Mouse (Mus musculus) ES-E14 (cell line): ENCODE results near the gene Nipa2. TPM values are rescaled to one million over a fixed set of nuclear protein-coding genes. Genes with fewer than 3 reads are reported as not detected.

Experiments used
- DNase-seq: peaks from one replicate; pipeline ENCODE4 v3.0.0-alpha.2; 2013; ENCODE audit warnings: low read depth, low spot score
- H3K27ac ChIP-seq: 2 replicates; pipeline ENCODE4 v1.5.1; 2012; ENCODE audit warnings: low read depth, mild to moderate bottlenecking, low read length, moderate library complexity, mixed read lengths; ENCODE audit not compliant: poor library complexity, insufficient read depth, severe bottlenecking
- H3K36me3 ChIP-seq: 2 replicates; pipeline ENCODE4 v1.6.1; 2012; ENCODE audit warnings: mild to moderate bottlenecking, low read length, moderate library complexity, mixed read lengths; ENCODE audit not compliant: control insufficient read depth, poor library complexity, insufficient read depth, severe bottlenecking
- H3K4me1 ChIP-seq, 2 experiments: fragments of 150-350 bp in 1 of 2; sonication (generic) in 1 of 2; 2 replicates each; pipeline ENCODE4 v1.6.1; 2012; ENCODE audit warnings: low read length in 2 of 2, mild to moderate bottlenecking in 1 of 2, mixed read lengths in 1 of 2; ENCODE audit not compliant: control insufficient read depth in 2 of 2, insufficient read depth in 2 of 2, poor library complexity in 1 of 2
- H3K4me3 ChIP-seq, 2 experiments: fragments of 150-350 bp in 1 of 2; sonication (generic) in 1 of 2; 2 replicates each; pipeline ENCODE4 v1.5.1; 2012; ENCODE audit warnings: low read length in 2 of 2, low read depth in 1 of 2, mild to moderate bottlenecking in 1 of 2, mixed read lengths in 1 of 2; ENCODE audit not compliant: insufficient read depth in 1 of 2, poor library complexity in 1 of 2, severe bottlenecking in 1 of 2
- H3K9ac ChIP-seq: 2 replicates; pipeline ENCODE4 v1.6.1; 2012; ENCODE audit warnings: low read depth, mild to moderate bottlenecking, low read length, mixed read lengths; ENCODE audit not compliant: poor library complexity, insufficient read depth, severe bottlenecking
- H3K9me3 ChIP-seq: fragments of 150-350 bp; sonication (generic); 2 replicates; pipeline ENCODE4 v1.6.1; 2012; ENCODE audit warnings: low read depth, mild to moderate bottlenecking, low read length; ENCODE audit not compliant: control insufficient read depth, insufficient read depth
- CHD2 ChIP-seq: IDR thresholded peaks from 2 replicates; pipeline ENCODE4 v1.6.1; 2014; ENCODE audit warnings: mild to moderate bottlenecking, low read depth, low read length, inconsistent platforms
- HCFC1 ChIP-seq: IDR thresholded peaks from 2 replicates; pipeline ENCODE4 v1.6.1; 2012; ENCODE audit warnings: low read length, inconsistent platforms, borderline replicate concordance; ENCODE audit not compliant: insufficient read depth
- MAFK ChIP-seq: IDR thresholded peaks from 2 replicates; pipeline ENCODE4 v1.6.1; 2014; ENCODE audit warnings: mild to moderate bottlenecking, low read depth, low read length, inconsistent platforms; ENCODE audit not compliant: insufficient read depth
- ZC3H11A ChIP-seq: IDR thresholded peaks from 2 replicates; pipeline ENCODE4 v1.6.1; 2012; ENCODE audit warnings: low read depth, mild to moderate bottlenecking, inconsistent platforms, low read length, borderline replicate concordance
- ZNF384 ChIP-seq: IDR thresholded peaks from 2 replicates; pipeline ENCODE4 v1.6.1; 2012; ENCODE audit warnings: low read depth, low read length, inconsistent platforms
- in situ Hi-C, 2 experiments: fragments of 600-800 bp; cut with MboI; formaldehyde crosslinking; loops; one replicate each; pipeline ENCODE4 v1.15.1; 2025; ENCODE audit warnings: low sequenced_read_pairs in 2 of 2, inconsistent platforms in 1 of 2; ENCODE audit not compliant: unreplicated experiment in 2 of 2
- total RNA-seq: library from RNA; depleted of rRNA; stranded (reverse); fragments of 300-350 nt; gene quantifications from 2 replicates; pipeline ENCODE4 v1.2.3, GENCODE M21; 2012; rRNA removed

Gene Nipa2
- total RNA-seq, 1 experiment, result 69.2 TPM

DNA sequence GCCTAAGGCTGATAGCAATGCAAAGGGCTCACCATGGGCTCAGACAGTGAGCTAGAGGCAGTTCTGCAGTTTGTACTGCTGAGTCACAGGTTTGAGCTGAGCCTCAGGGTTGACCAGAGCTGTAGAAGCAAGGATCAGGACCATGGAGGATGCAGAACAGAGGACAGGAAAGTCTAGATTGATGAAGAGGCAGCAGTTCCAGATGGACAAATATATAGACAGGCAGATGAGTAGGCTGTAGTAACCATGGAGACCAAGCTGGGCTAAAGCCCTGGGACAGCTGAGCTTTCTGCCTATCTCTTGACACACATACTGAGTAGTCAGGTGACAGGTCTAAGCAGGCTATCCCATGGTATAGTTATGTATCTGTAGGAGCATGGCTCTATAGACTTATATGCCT lies 71.5 kb downstream of the Nipa2 start:
- no peak for TF ChIP-seq MAFK
- TF ChIP-seq ZNF384, result no peak
- no peak for TF ChIP-seq CHD2
- Histone ChIP-seq H3K27ac (no peak overlapping the region), H3K9me3 (no peaks in the 10 kb centered on the region), H3K4me1 (no peaks in the 10 kb centered on the region; a peak in 1 of 4 replicates), H3K9ac (no peak overlapping the region), H3K36me3 (peaks cover 16% of the 10 kb centered on the region; the same call in 1 of the 2 replicates), H3K4me3 (no peak overlapping the region)
- no peak for DNase-seq
- in situ Hi-C loops, result no loop called here

DNA sequence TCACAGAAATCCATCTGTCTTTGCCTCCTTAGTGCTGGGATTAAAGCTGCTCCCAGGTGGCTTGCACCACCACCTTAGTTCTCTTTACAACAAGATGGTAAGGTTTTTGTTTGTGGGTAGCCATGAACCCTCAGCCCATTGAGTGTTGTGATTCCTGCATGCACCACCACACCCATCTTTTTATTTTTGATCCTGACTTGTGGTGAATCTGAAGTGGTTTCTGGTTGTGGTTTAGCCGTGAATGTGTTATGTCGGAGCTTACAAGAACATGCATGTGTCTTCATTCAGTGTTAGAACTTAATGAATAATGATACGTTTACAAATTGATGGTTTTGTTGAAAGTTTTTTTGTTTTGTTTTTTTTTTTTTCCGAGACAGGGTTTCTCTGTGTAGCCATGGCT lies 72.3 kb downstream of the Nipa2 start:
- no peak for DNase-seq
- TF ChIP-seq ZC3H11A, result no peak
- Histone ChIP-seq H3K4me1 (no peaks in the 10 kb centered on the region; a peak in 1 of 4 replicates), H3K9ac (no peak overlapping the region), H3K9me3 (no peaks in the 10 kb centered on the region), H3K36me3 (peaks cover 16% of the 10 kb centered on the region; the same call in 1 of the 2 replicates), H3K4me3 (no peak overlapping the region), H3K27ac (no peak overlapping the region)
- in situ Hi-C loops, result no loop called here

DNA sequence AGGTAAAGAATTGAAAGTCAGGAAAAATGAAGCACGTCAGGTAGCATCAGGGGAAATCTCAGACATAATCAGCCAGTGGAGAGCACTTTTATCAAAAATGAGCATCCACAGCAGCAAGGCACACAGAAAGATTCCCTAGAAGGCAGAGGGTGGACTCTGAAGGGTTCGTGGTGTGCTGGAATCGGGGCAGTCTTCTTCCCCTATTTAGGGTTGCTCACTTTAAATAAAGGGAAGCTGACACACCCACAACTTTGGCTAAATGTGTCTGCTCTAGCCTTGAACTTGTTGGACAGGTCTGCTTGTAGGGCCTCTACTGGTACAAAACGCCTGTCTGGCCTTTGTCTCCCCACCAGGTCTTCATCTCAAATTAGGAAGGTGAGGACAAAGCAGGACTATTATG lies 73.7 kb downstream of the Nipa2 start:
- H3K36me3 ChIP-seq, result peaks cover 14% of the 10 kb centered on the region; the same call in 1 of the 2 replicates
- no peak overlapping the region for H3K27ac ChIP-seq
- H3K4me1 ChIP-seq, result no peaks in the 10 kb centered on the region; a peak in 1 of 4 replicates
- H3K9ac ChIP-seq, result no peak overlapping the region
- no peak for DNase-seq
- H3K4me3 ChIP-seq, result no peak overlapping the region
- TF ChIP-seq ZNF384 (no peak), MAFK (no peak), ZC3H11A (no peak), HCFC1 (no peak), CHD2 (no peak)
- H3K9me3 ChIP-seq, result no peaks in the 10 kb centered on the region
- in situ Hi-C loops, result no loop called here

Other genes starting within 250 kb of the Nipa2 start
- not detected in 2 replicates for gene Siglech, start 194.3 kb downstream of the Nipa2 start, total RNA-seq
- gene Tubgcp5, start 168.3 kb downstream of the Nipa2 start, total RNA-seq, result 21.6 and 25.7 TPM in 2 replicates
- 55.0 and 59.8 TPM in 2 replicates for gene Cyfip1, start 120.7 kb downstream of the Nipa2 start, total RNA-seq
- gene Nipa1, start 57.5 kb upstream of the Nipa2 start, total RNA-seq, result 4.1 and 5.5 TPM in 2 replicates
- gene Herc2, start 87.7 kb upstream of the Nipa2 start, total RNA-seq, result 32.7 and 34.9 TPM in 2 replicates